Mouse (Mus musculus) CD8-positive naive resting alpha-beta T cell, adult 2 months (primary cell): ENCODE results near the gene Iqschfp.
A peak's percentile ranks its signal among the peaks of the same experiment; 100 is the strongest.

Experiments used
- DNase-seq, 2 experiments: peaks; one replicate each; pipeline ENCODE4 v3.0.0; 2022; ENCODE audit warnings: low read depth in 2 of 2, low spot score in 2 of 2

Gene Iqschfp

GRCm38 (mm10) chr3:67954459-67955065 is 62.5 kb downstream of the Iqschfp start:
- DNase-seq, result no peak

DNA sequence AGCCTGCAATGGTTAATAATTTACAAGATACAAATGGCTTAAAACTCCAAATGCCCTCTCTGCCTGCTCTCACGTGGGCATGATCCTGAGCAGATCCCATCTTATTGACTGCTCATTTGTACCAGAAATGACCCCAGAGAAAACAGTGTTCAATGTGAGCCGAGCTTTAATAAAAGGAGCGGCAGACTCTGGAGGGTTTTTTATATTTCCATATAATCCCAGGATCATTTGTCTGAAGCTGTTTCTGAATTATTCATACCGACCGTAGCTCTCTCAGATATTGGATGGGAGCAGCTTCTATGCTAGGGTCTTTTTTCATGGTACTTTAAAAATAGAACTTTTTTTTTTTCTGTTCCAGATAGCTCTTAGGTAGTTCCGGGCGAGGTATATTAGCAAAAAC is 67.6 kb downstream of the Iqschfp start:
- DNase-seq, result no peak

- DNase-seq, result no peak
Measured at GRCm38 (mm10) chr3:67960133-67960532, 68.1 kb downstream of the Iqschfp start.

- DNase-seq, result no peak
Measured at GRCm38 (mm10) chr3:67960727-67961126, 68.7 kb downstream of the Iqschfp start.

DNA sequence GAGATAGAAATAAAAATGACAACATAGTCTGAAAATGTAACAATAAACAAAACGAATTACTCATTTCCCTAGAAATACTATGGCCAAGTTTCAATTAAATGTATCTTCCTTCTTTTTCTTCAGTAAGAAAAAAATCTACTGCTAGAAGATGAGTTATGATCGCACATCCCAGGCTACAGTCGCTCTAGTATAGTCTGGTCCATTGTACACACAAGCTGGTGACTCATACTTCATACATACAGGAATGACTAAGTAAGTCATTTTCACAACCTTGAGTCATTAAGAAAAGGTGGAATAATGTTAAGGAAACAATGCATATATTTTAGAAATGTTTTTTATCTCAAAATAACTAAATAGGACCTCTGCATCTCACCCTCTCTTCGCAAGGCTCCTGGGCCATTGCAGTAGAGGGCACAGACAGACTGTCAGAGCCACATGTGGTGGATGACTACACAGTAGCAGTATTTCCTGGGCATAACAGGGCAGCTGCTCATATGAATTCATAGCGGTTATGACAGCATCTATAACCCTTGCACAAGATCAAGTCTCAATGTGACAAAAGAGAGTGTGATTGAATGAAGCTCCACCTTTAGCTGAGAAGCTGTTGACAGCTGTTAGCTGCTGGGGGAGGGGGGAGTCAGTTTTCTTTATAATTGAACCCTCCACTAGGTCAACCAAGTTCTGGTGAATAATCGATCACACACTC is 70.1 kb downstream of the Iqschfp start:
- DNase-seq, result no peak

- DNase-seq, result no peak
Measured at GRCm38 (mm10) chr3:67974340-67974998, 82.4 kb downstream of the Iqschfp start.

- no peak for DNase-seq
Measured at GRCm38 (mm10) chr3:67980006-67980405, 88.0 kb downstream of the Iqschfp start.

- DNase-seq, result no peak
Measured at GRCm38 (mm10) chr3:67983329-67983728, 91.3 kb downstream of the Iqschfp start.

DNA sequence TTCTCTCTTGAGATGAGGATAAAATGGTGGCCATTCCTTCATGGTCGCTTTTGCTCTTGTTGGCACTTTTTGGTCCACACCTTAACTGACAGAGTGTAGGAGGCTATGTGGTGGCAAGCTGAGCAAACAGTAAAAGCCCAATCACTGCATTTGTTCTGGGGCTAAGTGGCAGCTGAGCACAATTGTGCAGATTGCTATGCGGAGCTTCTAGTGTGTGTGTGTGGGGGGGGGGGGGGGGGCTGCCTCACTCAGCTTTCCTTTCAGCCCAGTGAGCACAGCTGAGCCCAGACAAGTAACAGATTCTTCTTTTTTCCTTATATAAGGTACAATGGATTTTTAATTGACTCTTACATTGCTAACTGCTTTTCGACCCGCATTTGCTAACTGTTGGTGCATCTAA is 110.4 kb downstream of the Iqschfp start:
- DNase-seq, result no peak

DNA sequence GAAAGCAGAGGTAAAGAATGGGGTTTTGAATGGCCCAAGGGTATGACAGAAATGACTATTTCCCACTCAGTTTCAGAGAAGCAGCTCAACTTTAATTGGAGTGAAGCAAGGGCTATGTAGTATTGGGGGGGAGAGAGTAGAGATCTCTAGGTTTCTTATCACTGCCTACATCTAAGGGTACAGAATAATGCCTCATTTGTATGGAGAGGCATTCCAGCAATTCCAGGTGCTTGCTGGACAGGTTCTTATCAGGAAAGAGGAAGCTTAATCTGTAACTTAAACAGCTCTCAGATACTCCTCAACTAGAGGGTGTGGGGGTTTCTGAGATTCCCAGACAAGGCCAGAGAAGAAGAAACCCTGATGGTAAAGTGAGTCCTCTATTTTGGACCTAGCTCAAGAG is 120.3 kb downstream of the Iqschfp start:
- no peak for DNase-seq

DNA sequence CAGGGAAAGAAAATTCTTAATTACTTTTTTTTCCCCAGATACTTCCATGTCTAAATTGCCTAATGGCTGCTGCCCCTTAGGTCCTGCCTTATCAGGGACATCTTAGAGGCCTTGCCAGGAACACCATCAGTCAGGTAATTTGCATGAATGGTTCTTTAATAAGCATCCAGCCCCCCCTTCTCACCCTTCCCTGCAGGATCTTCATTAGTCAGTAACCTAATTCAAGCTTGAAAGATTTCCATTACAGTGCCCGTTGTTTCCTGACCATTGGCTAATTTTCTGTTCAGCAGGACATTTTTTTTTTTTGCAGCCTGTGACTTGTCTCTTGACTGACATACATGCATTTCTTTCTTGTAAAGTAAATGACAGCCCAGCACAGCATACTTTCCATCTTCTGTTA is 123.8 kb downstream of the Iqschfp start:
- no peak for DNase-seq

- DNase-seq, result no peak
Measured at GRCm38 (mm10) chr3:68019401-68019800, 127.4 kb downstream of the Iqschfp start.

DNA sequence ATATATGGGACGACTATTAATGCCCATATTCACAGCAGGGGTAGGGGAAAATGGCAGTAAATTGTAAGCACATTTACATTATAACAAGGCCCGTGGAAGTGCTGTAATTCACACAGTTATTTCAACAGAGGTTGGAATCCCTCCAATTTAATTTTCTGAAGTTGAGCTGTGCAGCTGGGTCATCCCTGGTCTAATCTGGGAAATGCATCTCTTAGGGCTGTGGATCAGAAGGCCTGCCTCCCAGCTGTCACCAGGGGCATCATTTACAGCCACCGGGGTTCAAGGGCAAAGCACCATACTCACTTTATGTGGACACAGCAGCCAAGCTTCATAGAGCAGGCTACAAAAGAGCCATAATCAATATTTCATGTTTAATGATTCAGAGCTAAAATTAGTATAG is 144.1 kb downstream of the Iqschfp start:
- no peak for DNase-seq

- no peak for DNase-seq
Measured at GRCm38 (mm10) chr3:68042951-68043350, 150.9 kb downstream of the Iqschfp start.

- DNase-seq, result no peak
Measured at GRCm38 (mm10) chr3:68045475-68046416, 153.7 kb downstream of the Iqschfp start.

- no peak for DNase-seq
Measured at GRCm38 (mm10) chr3:68053538-68053937, 161.5 kb downstream of the Iqschfp start.

DNA sequence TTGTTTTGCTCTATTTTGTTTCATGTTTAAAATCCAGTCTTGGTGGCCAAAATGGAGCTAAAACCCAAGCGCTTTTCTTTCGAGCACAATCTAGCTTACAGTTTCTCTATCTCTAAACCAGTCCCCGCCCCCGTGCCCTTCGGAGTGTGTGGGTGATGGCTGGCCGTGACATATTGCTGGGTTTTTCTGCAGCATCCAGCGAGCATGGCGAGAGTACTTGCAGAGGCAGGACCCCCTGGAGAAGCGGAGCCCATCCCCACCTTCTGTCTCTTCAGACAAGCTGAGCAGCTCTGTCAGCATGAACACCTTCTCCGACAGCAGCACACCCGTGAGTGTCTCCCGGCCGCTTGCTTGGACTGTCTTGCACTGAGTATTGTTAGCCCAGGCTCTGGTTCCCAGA is 163.0 kb downstream of the Iqschfp start:
- DNase-seq, result no peak

GRCm38 (mm10) chr3:68056373-68057275 is 164.6 kb downstream of the Iqschfp start:
- peak; percentile 11 to 28 for DNase-seq

GRCm38 (mm10) chr3:68059162-68059800 is 167.2 kb downstream of the Iqschfp start:
- DNase-seq, result no peak

- DNase-seq, result no peak
Measured at GRCm38 (mm10) chr3:68064731-68065130, 172.7 kb downstream of the Iqschfp start, which contains the start of gene Schip1. TSS of gene Schip1 (plus strand) at chr3:68064802.
